Mouse (Mus musculus) midbrain, embryonic 14.5 days (tissue): ENCODE results near the gene H3f3b. TPM values are rescaled to one million over a fixed set of nuclear protein-coding genes. Genes with fewer than 3 reads are reported as not detected.
A peak's percentile ranks its signal among the peaks of the same experiment; 100 is the strongest.

Source experiments
- ATAC-seq: fragments of 200-750 bp; cut with Nextera tagmentation; 2 replicates; pipeline ENCODE4 v1.8.0; 2017; ENCODE audit warnings: moderate number of reproducible peaks, moderate library complexity; ENCODE audit not compliant: low FRiP score, low TSS enrichment
- DNase-seq: peaks from one replicate; pipeline ENCODE4 v3.0.0-alpha.2; 2015
- H3K27ac ChIP-seq: fragments of 300-500 bp; sonication (generic); replicated peaks from 2 replicates; pipeline ENCODE4 v1.5.1; 2014; ENCODE audit warnings: mild to moderate bottlenecking, low read depth, low read length, moderate library complexity
- H3K27me3 ChIP-seq: fragments of 300-500 bp; sonication (generic); 2 replicates; pipeline ENCODE4 v1.6.1; 2014; ENCODE audit warnings: low read length, control low read depth, mixed read lengths; ENCODE audit not compliant: control insufficient read depth, insufficient read depth
- H3K36me3 ChIP-seq: fragments of 300-500 bp; sonication (generic); 2 replicates; pipeline ENCODE4 v1.6.1; 2014; ENCODE audit warnings: low read length, control low read depth; ENCODE audit not compliant: control insufficient read depth, insufficient read depth
- H3K4me1 ChIP-seq: fragments of 300-500 bp; sonication (generic); 2 replicates; pipeline ENCODE4 v1.6.1; 2014; ENCODE audit warnings: mild to moderate bottlenecking, antibody characterized with exemption, low read length, control low read depth; ENCODE audit not compliant: control insufficient read depth, insufficient read depth
- H3K4me2 ChIP-seq: fragments of 300-500 bp; sonication (generic); 2 replicates; pipeline ENCODE4 v1.6.1; 2014; ENCODE audit warnings: mild to moderate bottlenecking, low read length, moderate library complexity
- H3K4me3 ChIP-seq: fragments of 300-500 bp; sonication (generic); replicated peaks from 2 replicates; pipeline ENCODE4 v1.5.1; 2014; ENCODE audit warnings: low read depth, low read length
- H3K9ac ChIP-seq: fragments of 300-500 bp; sonication (generic); replicated peaks from 2 replicates; pipeline ENCODE4 v1.6.1; 2014; ENCODE audit warnings: mild to moderate bottlenecking, low read length, moderate library complexity
- H3K9me3 ChIP-seq: fragments of 300-500 bp; sonication (generic); 2 replicates; pipeline ENCODE4 v1.6.1; 2016; ENCODE audit warnings: low read length, control low read depth, mixed read lengths; ENCODE audit not compliant: control insufficient read depth
- WGBS: fragments of 180-500 bp; shearing (Covaris S2); extraction: QIAGEN DNeasy Blood & Tissue Kit; methylation state at CpG from one replicate; pipeline ENCODE4 v1.1.7; 2014; 5-methylcytosine and 5-hydroxymethylcytosine counted together
- polyA plus RNA-seq: library from polyadenylated mRNA; unstranded; fragments of >200 nt; fragmentation: Nextera tagmentation; extraction: Ambion mirVana; gene quantifications from 2 replicates; pipeline ENCODE4 v1.2.1, GENCODE M21; 2014

The H3f3b gene
- polyA plus RNA-seq, 1 experiment from 2014 or later, result 2,948 TPM

GRCm38 (mm10) chr11:116009661-116010060 lies 18.1 kb downstream of the H3f3b start:
- DNase-seq (no peak), ATAC-seq (no peak)
- Histone ChIP-seq H3K9me3 (no peaks in the 10 kb centered on the region), H3K36me3 (no peaks in the 10 kb centered on the region), H3K9ac (no peak overlapping the region), H3K4me1 (peaks cover 25% of the 10 kb centered on the region), H3K27me3 (no peaks in the 10 kb centered on the region), H3K4me2 (no peak overlapping the region), H3K4me3 (no peak overlapping the region), H3K27ac (no peak overlapping the region)
- 93% methylated on average over 11 of the region's 11 CpGs for WGBS

DNA sequence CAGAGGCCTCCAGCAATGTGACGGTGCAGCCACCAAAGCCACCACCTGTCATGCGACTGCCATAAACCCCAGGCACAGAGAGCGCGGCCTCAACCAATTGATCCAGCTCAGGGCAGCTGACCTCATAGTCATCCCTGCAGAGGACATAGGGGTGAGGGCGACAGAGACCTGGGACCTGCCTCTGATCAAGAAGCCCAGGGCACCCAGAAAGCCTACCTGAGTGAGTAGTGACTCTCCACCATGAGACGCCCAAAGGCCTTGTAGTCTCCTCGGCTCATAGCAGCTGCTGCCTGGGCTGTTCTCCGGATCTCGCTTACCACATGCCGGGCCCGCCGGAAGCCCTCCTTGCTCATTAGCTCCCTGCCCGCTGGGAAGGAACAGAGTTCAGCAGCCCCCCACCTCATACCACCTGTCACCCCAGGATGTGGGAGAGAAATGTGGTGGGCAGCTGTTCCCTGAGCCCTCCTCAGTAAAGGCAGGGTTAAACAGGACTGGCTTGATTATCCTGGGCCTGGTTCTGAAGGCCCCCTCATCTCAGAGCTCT lies 18.9 kb downstream of the H3f3b start:
- Histone ChIP-seq H3K27me3 (no peaks in the 10 kb centered on the region), H3K4me1 (peaks cover 27% of the 10 kb centered on the region), H3K4me3 (no peak overlapping the region), H3K9ac (no peak overlapping the region), H3K9me3 (no peaks in the 10 kb centered on the region), H3K36me3 (no peaks in the 10 kb centered on the region), H3K27ac (no peak overlapping the region), H3K4me2 (no peak overlapping the region)
- ATAC-seq, result no peak
- 79% methylated on average over 13 of the region's 13 CpGs for WGBS
- no peak for DNase-seq

- Histone ChIP-seq H3K27me3 (no peaks in the 10 kb centered on the region), H3K36me3 (no peaks in the 10 kb centered on the region), H3K9ac (no peak overlapping the region), H3K9me3 (no peaks in the 10 kb centered on the region), H3K27ac (no peak overlapping the region), H3K4me2 (no peak overlapping the region), H3K4me3 (no peak overlapping the region), H3K4me1 (peaks cover 27% of the 10 kb centered on the region)
- DNase-seq (no peak), ATAC-seq (no peak)
- WGBS, result 87% methylated on average over 11 of the region's 11 CpGs
Observed at GRCm38 (mm10) chr11:116008411-116008810, 19.4 kb downstream of the H3f3b start.

GRCm38 (mm10) chr11:116007095-116007850 lies 20.5 kb downstream of the H3f3b start:
- H3K4me3 ChIP-seq, result no peak overlapping the region
- H3K4me2 ChIP-seq, result no peak overlapping the region
- H3K9ac ChIP-seq, result no peak overlapping the region
- no peaks in the 10 kb centered on the region for H3K27me3 ChIP-seq
- H3K36me3 ChIP-seq, result no peaks in the 10 kb centered on the region
- 88% methylated on average over 28 of the region's 28 CpGs for WGBS
- peaks cover 17% of the 10 kb centered on the region for H3K4me1 ChIP-seq
- ATAC-seq (no peak), DNase-seq (no peak)
- H3K9me3 ChIP-seq, result no peaks in the 10 kb centered on the region
- no peak overlapping the region for H3K27ac ChIP-seq

- DNase-seq (no peak), ATAC-seq (0 out of 2 replicates have a peak, but pooled peaks have one; percentile 24)
- Histone ChIP-seq H3K4me1 (peaks cover 14% of the 10 kb centered on the region; the same call in 1 of the 2 replicates), H3K9me3 (no peaks in the 10 kb centered on the region), H3K4me2 (peak overlapping the region; percentile 62; the same call in 1 of the 2 replicates), H3K36me3 (no peaks in the 10 kb centered on the region), H3K4me3 (no peak overlapping the region), H3K27ac (no peak overlapping the region), H3K27me3 (no peaks in the 10 kb centered on the region), H3K9ac (no peak overlapping the region)
- whole genome bisulfite sequencing, result 65% methylated on average over 9 of the region's 9 CpGs
Observed at GRCm38 (mm10) chr11:116005701-116006419, 21.9 kb downstream of the H3f3b start.

DNA sequence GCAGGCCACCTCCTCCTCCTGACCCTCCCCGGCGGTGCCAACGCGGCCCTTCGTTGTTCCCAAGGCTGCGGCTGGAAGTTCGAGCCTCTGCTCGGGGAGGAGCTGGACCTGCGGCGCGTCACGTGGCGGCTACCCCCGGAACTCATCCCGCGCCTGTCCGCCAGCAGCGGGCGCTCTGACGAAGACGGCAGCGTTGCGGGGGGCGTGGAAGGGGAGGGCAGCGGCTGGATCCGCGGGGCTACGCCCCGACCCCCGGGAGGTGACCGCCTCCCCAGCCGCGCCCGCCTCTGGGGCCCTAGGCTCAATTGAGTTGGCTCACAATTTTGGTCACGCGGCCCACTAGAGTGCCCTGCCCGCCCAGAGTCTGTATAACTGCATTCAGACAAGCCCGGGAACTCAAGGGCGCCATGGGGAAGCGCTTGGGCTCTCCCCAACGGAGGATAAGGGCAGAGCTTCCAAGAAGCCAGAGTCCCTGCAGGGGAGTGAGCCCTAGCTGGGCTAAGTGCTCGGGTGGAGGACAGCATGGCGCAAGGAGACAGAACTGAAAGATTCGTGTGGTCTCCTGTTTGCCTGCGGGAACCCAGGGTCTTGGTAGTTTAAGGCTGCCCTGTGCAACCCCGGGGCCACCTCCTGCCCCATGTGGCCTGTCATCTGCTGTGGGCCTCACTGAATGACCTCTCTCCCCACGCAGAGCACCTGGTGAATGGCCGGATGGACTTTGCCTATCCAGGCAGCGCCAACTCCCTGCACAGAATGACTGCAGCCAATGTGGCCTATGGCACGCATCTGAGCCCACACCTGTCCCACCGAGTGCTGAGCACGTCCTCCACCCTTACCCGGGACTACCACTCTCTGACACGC lies 22.7 kb downstream of the H3f3b start:
- H3K36me3 ChIP-seq, result no peaks in the 10 kb centered on the region
- peak overlapping the region; percentile 34; the same call in 1 of the 2 replicates for H3K9ac ChIP-seq
- peaks cover 18% of the 10 kb centered on the region for H3K4me1 ChIP-seq
- ATAC-seq, result peak; percentile 31
- no peaks in the 10 kb centered on the region for H3K9me3 ChIP-seq
- WGBS, result 6% methylated on average over 54 of the region's 54 CpGs
- H3K4me3 ChIP-seq, result peak overlapping the region; percentile 27
- peak overlapping the region; percentile 62 for H3K4me2 ChIP-seq
- peak; percentile 79 for DNase-seq
- H3K27me3 ChIP-seq, result no peaks in the 10 kb centered on the region
- H3K27ac ChIP-seq, result no peak overlapping the region

GRCm38 (mm10) chr11:116004186-116004823 lies 23.5 kb downstream of the H3f3b start:
- H3K36me3 ChIP-seq, result no peaks in the 10 kb centered on the region
- 33% methylated on average over 8 of the region's 8 CpGs for WGBS
- no peaks in the 10 kb centered on the region for H3K9me3 ChIP-seq
- peak overlapping the region; percentile 34; the same call in 1 of the 2 replicates for H3K9ac ChIP-seq
- H3K4me1 ChIP-seq, result peaks cover 18% of the 10 kb centered on the region
- no peak overlapping the region for H3K27ac ChIP-seq
- peak overlapping the region; percentile 62 for H3K4me2 ChIP-seq
- no peaks in the 10 kb centered on the region for H3K27me3 ChIP-seq
- ATAC-seq (no peak), DNase-seq (no peak)
- peak overlapping the region; percentile 27 for H3K4me3 ChIP-seq

DNA sequence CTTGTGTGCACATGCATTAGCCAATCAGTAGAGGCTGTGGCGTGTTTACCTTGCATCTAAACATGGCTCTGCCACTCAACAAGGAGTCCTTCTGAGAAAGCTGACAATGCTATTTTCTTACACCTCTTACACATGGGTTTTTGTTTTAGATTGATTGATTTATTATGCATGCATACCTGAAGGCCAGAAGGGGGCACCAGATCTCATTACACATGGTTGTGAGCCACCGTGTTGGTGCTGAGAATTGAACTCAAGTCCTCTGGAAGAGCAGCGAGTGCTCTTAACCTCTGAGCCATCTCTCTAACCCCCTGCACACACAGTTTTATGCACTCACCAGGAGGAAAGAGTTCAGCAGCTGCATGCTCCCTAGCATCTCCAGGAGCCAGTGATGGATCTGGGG lies 24.9 kb downstream of the H3f3b start:
- H3K9me3 ChIP-seq, result no peaks in the 10 kb centered on the region
- peaks cover 18% of the 10 kb centered on the region for H3K4me1 ChIP-seq
- H3K9ac ChIP-seq, result no peak overlapping the region
- no peak overlapping the region for H3K4me2 ChIP-seq
- no peaks in the 10 kb centered on the region for H3K36me3 ChIP-seq
- no peak overlapping the region for H3K4me3 ChIP-seq
- no peak overlapping the region for H3K27ac ChIP-seq
- no peaks in the 10 kb centered on the region for H3K27me3 ChIP-seq
- DNase-seq (no peak), ATAC-seq (no peak)
- 94% methylated on average over 3 of the region's 3 CpGs for WGBS
